Mouse (Mus musculus) intestine, embryonic 16.5 days (tissue): Measurements from ENCODE around the gene Gclm. TPM values are rescaled to one million over a fixed set of nuclear protein-coding genes. Genes with fewer than 3 reads are reported as not detected.
"Not testable (repeated sequence)": the region's sequence is repeated elsewhere in the genome, so short reads cannot be mapped to it uniquely, and the experiment has no call there.

Experiments used
- ATAC-seq: fragments of 200-750 bp; cut with Nextera tagmentation; 2 replicates; pipeline ENCODE4 v1.8.0; 2017; ENCODE audit warnings: moderate TSS enrichment, moderate library complexity
- H3K27ac ChIP-seq: fragments of 300-500 bp; sonication (generic); 2 replicates; pipeline ENCODE4 v1.5.1; 2014; ENCODE audit warnings: mild to moderate bottlenecking, low read length
- H3K27me3 ChIP-seq: fragments of 300-500 bp; sonication (generic); replicated peaks from 2 replicates; pipeline ENCODE4 v1.6.1; 2014; ENCODE audit warnings: low read length, control low read depth, mixed read lengths; ENCODE audit not compliant: control insufficient read depth, insufficient read depth
- H3K36me3 ChIP-seq: fragments of 300-500 bp; sonication (generic); 2 replicates; pipeline ENCODE4 v1.6.1; 2014; ENCODE audit warnings: low read length, control low read depth; ENCODE audit not compliant: control insufficient read depth, insufficient read depth
- H3K4me1 ChIP-seq: fragments of 300-500 bp; sonication (generic); 2 replicates; pipeline ENCODE4 v1.6.1; 2014; ENCODE audit warnings: low read length, control low read depth, mixed read lengths; ENCODE audit not compliant: control insufficient read depth, insufficient read depth
- H3K4me2 ChIP-seq: fragments of 300-500 bp; sonication (generic); 2 replicates; pipeline ENCODE4 v1.6.1; 2014; ENCODE audit warnings: low read depth, low read length, control low read depth
- H3K4me3 ChIP-seq: fragments of 300-500 bp; sonication (generic); 2 replicates; pipeline ENCODE4 v1.5.1; 2014; ENCODE audit warnings: mild to moderate bottlenecking, low read length
- H3K9ac ChIP-seq: fragments of 300-500 bp; sonication (generic); 2 replicates; pipeline ENCODE4 v1.6.1; 2014; ENCODE audit warnings: low read depth, low read length
- H3K9me3 ChIP-seq: fragments of 300-500 bp; sonication (generic); 2 replicates; pipeline ENCODE4 v1.6.1; 2016; ENCODE audit warnings: low read length, control low read depth; ENCODE audit not compliant: control insufficient read depth
- whole genome bisulfite sequencing: fragments of 180-500 bp; shearing (Covaris S2); extraction: QIAGEN DNeasy Blood & Tissue Kit; methylation state at CpG from one replicate; pipeline ENCODE4 v1.1.7; 2014; 5-methylcytosine and 5-hydroxymethylcytosine counted together
- polyA plus RNA-seq: library from polyadenylated mRNA; unstranded; fragments of >200 nt; fragmentation: Nextera tagmentation; extraction: Ambion mirVana; gene quantifications from 2 replicates; pipeline ENCODE4 v1.2.1, GENCODE M21; 2015

The Gclm gene
- polyA plus RNA-seq, 1 experiment from 2014 or later, result 84.7 TPM

GRCm38 (mm10) chr3:122221240-122222036 lies 23.9 kb upstream of the Gclm start:
- WGBS, result 72% methylated on average over 3 of the region's 3 CpGs
- H3K4me3 ChIP-seq, result no peak overlapping the region
- H3K9ac ChIP-seq, result no peak overlapping the region
- no peaks in the 10 kb centered on the region for H3K4me1 ChIP-seq
- no peak overlapping the region for H3K4me2 ChIP-seq
- H3K27me3 ChIP-seq, result no peaks in the 10 kb centered on the region
- H3K27ac ChIP-seq, result no peak overlapping the region
- H3K9me3 ChIP-seq, result no peaks in the 10 kb centered on the region
- H3K36me3 ChIP-seq, result no peaks in the 10 kb centered on the region
- ATAC-seq, result peak; percentile 86

DNA sequence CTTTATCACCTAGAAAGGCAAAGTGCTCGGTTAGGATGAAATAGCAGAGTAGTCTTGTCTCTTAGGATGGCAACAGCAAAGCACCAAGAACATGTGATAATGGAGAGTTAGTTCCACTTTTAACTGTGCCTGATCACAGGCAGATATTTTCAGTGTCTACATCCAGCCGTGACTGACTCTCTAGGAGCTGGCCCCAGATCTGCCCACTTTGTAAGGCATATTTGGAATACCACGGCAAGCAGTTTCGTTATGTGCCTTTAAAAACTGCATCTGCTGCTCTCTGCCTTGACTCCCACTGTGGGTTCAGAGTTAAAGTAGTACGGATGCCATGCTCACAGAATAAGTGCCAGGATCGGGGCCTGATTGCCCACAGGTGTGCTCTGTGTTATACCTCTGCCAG lies 18.4 kb upstream of the Gclm start:
- not testable (repeated sequence) for H3K27ac ChIP-seq, H3K9me3 ChIP-seq, H3K27me3 ChIP-seq, ATAC-seq, H3K4me2 ChIP-seq, H3K4me3 ChIP-seq, H3K36me3 ChIP-seq, H3K9ac ChIP-seq, H3K4me1 ChIP-seq
- WGBS, result 68% methylated on average over 6 of the region's 6 CpGs

GRCm38 (mm10) chr3:122235772-122236171 lies 9.6 kb upstream of the Gclm start:
- no peak overlapping the region for H3K9ac ChIP-seq
- H3K36me3 ChIP-seq, result no peaks in the 10 kb centered on the region
- no peak overlapping the region for H3K4me3 ChIP-seq
- H3K27me3 ChIP-seq, result no peaks in the 10 kb centered on the region
- ATAC-seq, result peak; percentile 80
- no peaks in the 10 kb centered on the region for H3K9me3 ChIP-seq
- 33% methylated on average over 1 of the region's 1 CpGs for WGBS
- peaks cover 3% of the 10 kb centered on the region; the same call in 1 of the 2 replicates for H3K4me1 ChIP-seq
- H3K4me2 ChIP-seq, result no peak overlapping the region
- no peak overlapping the region for H3K27ac ChIP-seq

GRCm38 (mm10) chr3:122242876-122243275 lies 2.5 kb upstream of the Gclm start:
- H3K4me2 ChIP-seq, result no peak overlapping the region
- no peak for ATAC-seq
- H3K36me3 ChIP-seq, result no peaks in the 10 kb centered on the region
- H3K9me3 ChIP-seq, result no peaks in the 10 kb centered on the region
- WGBS, result 52% methylated on average over 6 of the region's 6 CpGs
- no peaks in the 10 kb centered on the region for H3K27me3 ChIP-seq
- H3K4me1 ChIP-seq, result peaks cover 19% of the 10 kb centered on the region
- H3K27ac ChIP-seq, result no peak overlapping the region
- no peak overlapping the region for H3K9ac ChIP-seq
- H3K4me3 ChIP-seq, result no peak overlapping the region

GRCm38 (mm10) chr3:122243416-122244167 lies 1.8 kb upstream of the Gclm start:
- Histone ChIP-seq H3K9me3 (no peaks in the 10 kb centered on the region), H3K27me3 (no peaks in the 10 kb centered on the region), H3K36me3 (no peaks in the 10 kb centered on the region), H3K4me2 (no peak overlapping the region), H3K27ac (no peak overlapping the region), H3K4me1 (peaks cover 20% of the 10 kb centered on the region), H3K9ac (no peak overlapping the region), H3K4me3 (no peak overlapping the region)
- 55% methylated on average over 14 of the region's 14 CpGs for WGBS
- no peak for ATAC-seq

DNA sequence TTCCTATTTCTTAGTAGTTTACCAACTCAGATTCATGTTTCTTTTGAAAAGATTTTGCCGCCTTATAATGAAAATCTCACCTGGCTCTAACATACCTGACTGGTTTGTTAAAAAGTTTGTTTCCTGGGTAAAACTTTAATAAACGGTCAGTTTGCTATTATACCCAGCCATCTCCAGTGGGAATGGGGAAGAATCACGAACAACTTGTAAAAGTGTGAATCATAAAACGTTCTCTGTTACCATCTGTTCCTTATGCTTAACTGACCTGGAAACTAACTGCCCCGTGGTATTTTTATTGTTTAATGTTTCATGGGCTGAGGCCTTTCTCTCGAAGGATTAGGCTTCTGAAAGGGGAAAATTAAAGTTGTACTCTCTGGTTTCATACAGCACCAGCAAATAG lies 598 bp upstream of the Gclm start:
- Histone ChIP-seq H3K4me1 (peaks cover 20% of the 10 kb centered on the region), H3K4me3 (peak overlapping the region; percentile 36), H3K36me3 (no peaks in the 10 kb centered on the region), H3K9me3 (no peaks in the 10 kb centered on the region), H3K27ac (no peak overlapping the region), H3K27me3 (no peaks in the 10 kb centered on the region), H3K4me2 (peak overlapping the region; percentile 60), H3K9ac (peak overlapping the region; percentile 60)
- ATAC-seq, result no peak
- 40% methylated on average over 6 of the region's 6 CpGs for WGBS

DNA sequence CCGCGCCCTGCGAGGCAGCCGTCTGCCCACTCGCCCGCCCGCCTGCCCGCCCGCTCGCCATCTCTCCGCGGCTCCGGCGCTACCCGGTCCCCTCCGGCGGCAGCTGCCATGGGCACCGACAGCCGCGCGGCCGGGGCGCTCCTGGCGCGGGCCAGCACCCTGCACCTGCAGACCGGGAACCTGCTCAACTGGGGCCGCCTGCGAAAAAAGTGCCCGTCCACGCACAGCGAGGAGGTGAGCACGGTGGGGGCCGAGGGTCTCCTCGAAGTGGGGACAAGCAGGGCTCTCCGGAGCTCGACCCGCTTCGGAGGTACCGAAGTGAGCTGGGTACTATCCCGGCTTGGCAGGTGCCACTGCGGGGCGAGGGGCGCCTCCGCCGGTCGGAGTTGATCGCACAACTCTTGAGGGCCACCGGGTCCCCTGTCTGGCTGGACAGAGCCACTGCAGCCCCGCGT lies 548 bp downstream of the Gclm start:
- Histone ChIP-seq H3K4me2 (peak overlapping the region; percentile 84), H3K4me1 (peaks cover 20% of the 10 kb centered on the region), H3K9me3 (no peaks in the 10 kb centered on the region), H3K27ac (peak overlapping the region; percentile 93), H3K9ac (peak overlapping the region; percentile 92), H3K36me3 (no peaks in the 10 kb centered on the region), H3K27me3 (no peaks in the 10 kb centered on the region), H3K4me3 (peak overlapping the region; percentile 90)
- peak; percentile 57 for ATAC-seq
- WGBS, result under 1% methylated on average over 50 of the region's 50 CpGs

DNA sequence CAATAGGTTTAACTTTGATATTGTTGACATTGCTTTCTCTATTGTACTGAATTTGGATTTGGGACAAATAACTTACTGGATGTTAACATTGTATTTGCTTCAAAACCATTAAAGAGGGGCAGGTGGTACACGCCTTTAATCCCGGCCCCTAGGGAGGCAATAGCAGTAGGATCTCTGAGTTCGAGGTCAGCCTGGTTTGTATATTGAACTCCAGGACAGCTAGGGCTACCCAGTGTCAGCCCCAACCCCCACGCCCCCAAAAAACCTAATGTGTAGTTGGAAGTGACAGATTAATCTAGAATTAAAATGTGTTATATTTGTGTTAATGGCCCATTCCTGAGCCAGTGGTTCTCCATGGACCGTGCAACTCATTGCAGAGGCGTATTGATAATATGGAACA lies 1.0 kb downstream of the Gclm start:
- ATAC-seq, result no peak
- no peaks in the 10 kb centered on the region for H3K9me3 ChIP-seq
- H3K9ac ChIP-seq, result peak overlapping the region; percentile 92
- H3K27ac ChIP-seq, result peak overlapping the region; percentile 93
- H3K4me2 ChIP-seq, result peak overlapping the region; percentile 84
- peak overlapping the region; percentile 90 for H3K4me3 ChIP-seq
- WGBS, result 28% methylated on average over 6 of the region's 6 CpGs
- peaks cover 20% of the 10 kb centered on the region for H3K4me1 ChIP-seq
- no peaks in the 10 kb centered on the region for H3K27me3 ChIP-seq
- H3K36me3 ChIP-seq, result no peaks in the 10 kb centered on the region

DNA sequence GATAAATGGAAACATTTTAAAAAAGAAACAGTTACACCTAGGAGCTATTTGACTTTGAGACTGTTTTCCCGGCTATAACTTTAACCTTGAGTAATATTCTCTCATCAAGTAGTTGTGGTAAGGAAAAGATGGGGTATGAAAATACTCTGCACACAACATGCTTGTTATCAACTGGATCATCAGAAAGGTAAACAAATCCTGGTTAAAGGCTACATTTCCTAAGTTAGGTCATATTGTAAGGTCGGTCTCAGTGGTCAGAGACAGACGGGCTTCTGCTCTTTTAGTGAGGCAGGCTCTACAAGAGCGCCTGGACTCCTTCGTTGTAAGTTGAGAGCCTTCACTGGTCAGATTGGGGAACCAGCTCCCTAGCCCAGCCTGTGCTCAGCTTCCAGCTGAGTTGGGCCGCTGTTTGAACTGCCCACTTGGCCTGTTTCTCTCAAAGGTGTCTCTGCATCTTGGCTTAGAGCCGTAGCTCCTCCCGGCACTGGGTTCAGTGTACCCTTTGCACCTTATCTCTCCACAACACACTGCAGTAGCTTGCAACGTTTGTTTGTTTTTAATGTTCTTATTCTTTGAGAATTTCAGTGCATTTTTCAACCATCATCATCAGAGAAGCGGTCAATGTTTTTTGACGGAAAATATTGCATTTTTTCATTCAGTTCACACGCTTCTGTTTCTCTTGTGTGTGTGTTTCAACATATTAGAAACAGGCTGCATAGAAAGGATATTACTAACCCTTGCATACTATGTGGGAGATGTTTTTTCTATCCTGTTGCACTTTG lies 1.8 kb downstream of the Gclm start:
- 52% methylated on average over 12 of the region's 12 CpGs for WGBS
- H3K36me3 ChIP-seq, result no peaks in the 10 kb centered on the region
- H3K9ac ChIP-seq, result peak overlapping the region; percentile 38; the same call in 1 of the 2 replicates
- peaks cover 20% of the 10 kb centered on the region for H3K4me1 ChIP-seq
- no peaks in the 10 kb centered on the region for H3K9me3 ChIP-seq
- no peak for ATAC-seq
- H3K4me2 ChIP-seq, result peak overlapping the region; percentile 84
- H3K4me3 ChIP-seq, result peak overlapping the region; percentile 90
- peak overlapping the region; percentile 74 for H3K27ac ChIP-seq
- H3K27me3 ChIP-seq, result no peaks in the 10 kb centered on the region
